Mouse (Mus musculus) CH12.LX (cell line): Measurements from ENCODE around the gene Plcb1. TPM values are rescaled to one million over a fixed set of nuclear protein-coding genes. Genes with fewer than 3 reads are reported as not detected.

ENCODE experiments used
- DNase-seq: peaks from one replicate; pipeline ENCODE4 v3.0.0-alpha.2; 2013; ENCODE audit errors: extremely low read depth
- H3K27ac ChIP-seq: 2 replicates; pipeline ENCODE4 v1.5.1; 2012; ENCODE audit warnings: low read depth, mild to moderate bottlenecking, control low read depth, moderate library complexity; ENCODE audit not compliant: insufficient read depth
- H3K27me3 ChIP-seq: replicated peaks from 2 replicates; pipeline ENCODE3; 2012; ENCODE audit warnings: inconsistent platforms
- H3K36me3 ChIP-seq, 2 experiments: replicated peaks in 1 of 2; 2 replicates each; pipeline versions ENCODE3 to v1.6.1; 2012; ENCODE audit warnings: inconsistent platforms in 1 of 2, low read length in 1 of 2, mild to moderate bottlenecking in 1 of 2, mixed read lengths in 1 of 2, moderate library complexity in 1 of 2; ENCODE audit not compliant: control insufficient read depth in 1 of 2, insufficient read depth in 1 of 2
- H3K4me1 ChIP-seq, 2 experiments: 2 replicates each; pipeline ENCODE4 v1.6.1; 2012; ENCODE audit warnings: inconsistent platforms in 1 of 2, moderate library complexity in 1 of 2; ENCODE audit not compliant: insufficient read depth in 2 of 2, control insufficient read depth in 1 of 2
- H3K4me2 ChIP-seq: 2 replicates; pipeline ENCODE4 v1.6.1; 2012; ENCODE audit warnings: low read depth, mild to moderate bottlenecking, control low read depth; ENCODE audit not compliant: poor library complexity, insufficient read depth, severe bottlenecking
- H3K4me3 ChIP-seq, 3 experiments: fragments of 150-350 bp in 1 of 3; sonication (generic) in 1 of 3; replicated peaks in 1 of 3; 2 replicates each; pipeline versions ENCODE3 to v1.5.1; 2011 to 2012; ENCODE audit warnings: low read depth in 2 of 3, low read length in 2 of 3, mild to moderate bottlenecking in 2 of 3, moderate library complexity in 2 of 3, control low read depth in 1 of 3, improper control_type of control experiment in 1 of 3, inconsistent platforms in 1 of 3, mixed read lengths in 1 of 3; ENCODE audit not compliant: poor library complexity in 1 of 3
- H3K79me2 ChIP-seq: replicated peaks from 2 replicates; pipeline ENCODE4 v1.6.1; 2012; ENCODE audit warnings: mild to moderate bottlenecking, moderate library complexity; ENCODE audit not compliant: control insufficient read depth, poor library complexity, insufficient read depth, severe bottlenecking; ENCODE audit errors: extremely low read depth
- H3K9ac ChIP-seq: 2 replicates; pipeline ENCODE4 v1.6.1; 2012; ENCODE audit warnings: low read depth, mild to moderate bottlenecking, control low read depth, moderate library complexity; ENCODE audit not compliant: insufficient read depth
- H3K9me3 ChIP-seq: replicated peaks from 2 replicates; pipeline ENCODE3; 2012; ENCODE audit warnings: low read length, inconsistent platforms, mixed read lengths
- CHD1 ChIP-seq: IDR thresholded peaks from 2 replicates; pipeline ENCODE4 v1.6.1; 2012; ENCODE audit warnings: low read depth, low read length, improper control_type of control experiment, inconsistent platforms
- CHD2 ChIP-seq: IDR thresholded peaks from 2 replicates; pipeline ENCODE4 v1.6.1; 2011; ENCODE audit warnings: low read length, improper control_type of control experiment
- CTCF ChIP-seq, 2 experiments: IDR thresholded peaks in 1 of 2; conservative IDR thresholded peaks in 1 of 2; 2 replicates each; pipeline ENCODE4 v1.5.1; 2011 to 2012; ENCODE audit warnings: low read depth in 2 of 2, low read length in 2 of 2, improper control_type of control experiment in 1 of 2, inconsistent platforms in 1 of 2, mild to moderate bottlenecking in 1 of 2, moderate library complexity in 1 of 2
- ELF1 ChIP-seq: IDR thresholded peaks from 2 replicates; pipeline ENCODE4 v1.6.1; 2014; ENCODE audit warnings: low read depth, mild to moderate bottlenecking, inconsistent platforms, low read length, improper control_type of control experiment
- EP300 ChIP-seq: IDR thresholded peaks from 2 replicates; pipeline ENCODE4 v1.6.1; 2011; ENCODE audit warnings: low read length, improper control_type of control experiment
- ETS1 ChIP-seq: conservative IDR thresholded peaks from 2 replicates; pipeline ENCODE4 v1.6.1; 2012; ENCODE audit warnings: low read depth, mild to moderate bottlenecking, inconsistent platforms, low read length, improper control_type of control experiment, moderate library complexity
- GABPA ChIP-seq: IDR thresholded peaks from 2 replicates; pipeline ENCODE4 v1.6.1; 2012; ENCODE audit warnings: low read depth, low read length, improper control_type of control experiment, inconsistent platforms; ENCODE audit not compliant: insufficient replicate concordance
- IRF4 ChIP-seq: IDR thresholded peaks from 2 replicates; pipeline ENCODE4 v1.6.1; 2014; ENCODE audit warnings: low read depth, mild to moderate bottlenecking, inconsistent platforms, low read length, improper control_type of control experiment
- JUN ChIP-seq: IDR thresholded peaks from 2 replicates; pipeline ENCODE4 v1.6.1; 2011; ENCODE audit warnings: low read depth, mild to moderate bottlenecking, low read length, improper control_type of control experiment, moderate library complexity; ENCODE audit not compliant: insufficient read depth
- MAFK ChIP-seq: IDR thresholded peaks from 2 replicates; pipeline ENCODE4 v1.6.1; 2011; ENCODE audit warnings: low read length, improper control_type of control experiment; ENCODE audit not compliant: insufficient replicate concordance
- MYC ChIP-seq: IDR thresholded peaks from 2 replicates; pipeline ENCODE4 v1.6.1; 2011; ENCODE audit warnings: low read depth, mild to moderate bottlenecking, improper control_type of control experiment, low read length
- NELFE ChIP-seq: IDR thresholded peaks from 2 replicates; pipeline ENCODE4 v1.6.1; 2011; ENCODE audit warnings: low read depth, low read length, improper control_type of control experiment
- NRF1 ChIP-seq: IDR thresholded peaks from 2 replicates; pipeline ENCODE4 v1.6.1; 2014; ENCODE audit warnings: low read depth, mild to moderate bottlenecking, inconsistent platforms, low read length, improper control_type of control experiment, moderate library complexity
- PAX5 ChIP-seq: IDR thresholded peaks from 2 replicates; pipeline ENCODE4 v1.6.1; 2012; ENCODE audit warnings: low read length, inconsistent platforms, mixed read lengths
- POLR2A ChIP-seq: IDR thresholded peaks from 2 replicates; pipeline ENCODE4 v1.6.1; 2011; ENCODE audit warnings: low read depth, mild to moderate bottlenecking, improper control_type of control experiment, low read length
- RCOR1 ChIP-seq: conservative IDR thresholded peaks from 2 replicates; pipeline ENCODE4 v1.6.1; 2012; ENCODE audit warnings: low read depth, mild to moderate bottlenecking, inconsistent platforms, low read length, improper control_type of control experiment
- SMC3 ChIP-seq: IDR thresholded peaks from 2 replicates; pipeline ENCODE4 v1.6.1; 2011; ENCODE audit warnings: low read depth, low read length, improper control_type of control experiment
- TBP ChIP-seq: conservative IDR thresholded peaks from 2 replicates; pipeline ENCODE4 v1.6.1; 2011; ENCODE audit warnings: low read depth, low read length, improper control_type of control experiment
- TCF12 ChIP-seq: IDR thresholded peaks from 2 replicates; pipeline ENCODE4 v1.6.1; 2014; ENCODE audit warnings: low read depth, mild to moderate bottlenecking, inconsistent platforms, low read length, improper control_type of control experiment
- UBTF ChIP-seq: IDR thresholded peaks from 2 replicates; pipeline ENCODE4 v1.6.1; 2012; ENCODE audit warnings: low read depth, mild to moderate bottlenecking, inconsistent platforms, low read length, improper control_type of control experiment, moderate library complexity
- USF1 ChIP-seq: IDR thresholded peaks from 2 replicates; pipeline ENCODE4 v1.6.1; 2014; ENCODE audit warnings: low read depth, mild to moderate bottlenecking, inconsistent platforms, low read length, improper control_type of control experiment
- USF2 ChIP-seq: conservative IDR thresholded peaks from 2 replicates; pipeline ENCODE4 v1.6.1; 2011; ENCODE audit warnings: low read depth, low read length, improper control_type of control experiment
- ZC3H11A ChIP-seq: IDR thresholded peaks from 2 replicates; pipeline ENCODE4 v1.6.1; 2012; ENCODE audit warnings: low read depth, mild to moderate bottlenecking, inconsistent platforms, low read length, improper control_type of control experiment
- ZKSCAN1 ChIP-seq: IDR thresholded peaks from 2 replicates; pipeline ENCODE4 v1.6.1; 2012; ENCODE audit warnings: low read depth, inconsistent platforms, low read length, improper control_type of control experiment, borderline replicate concordance
- ZMIZ1 ChIP-seq: IDR thresholded peaks from 2 replicates; pipeline ENCODE4 v1.6.1; 2012; ENCODE audit warnings: low read depth, mild to moderate bottlenecking, inconsistent platforms, low read length, improper control_type of control experiment
- dilution Hi-C: fragments of 300-500 bp; cut with MboI; formaldehyde crosslinking; loops from 2 replicates; pipeline ENCODE4 v1.14.3; 2020; ENCODE audit warnings: low sequenced_read_pairs; ENCODE audit not compliant: extremely low pct_unique_long_range_greater_than_20kb, extremely low pct_ligation_motif_present
- in situ Hi-C: fragments of 300-500 bp; cut with MboI; formaldehyde crosslinking; loops from 3 replicates; pipeline ENCODE4 v1.14.3; 2019; ENCODE audit warnings: low sequenced_read_pairs, low pct_ligation_motif_present, low pct_unique_long_range_greater_than_20kb, mixed read lengths
- polyA plus RNA-seq: library from polyadenylated mRNA; unstranded; fragments of >175 nt; gene quantifications from 2 replicates; pipeline ENCODE4 v1.2.1, GENCODE M21; 2012; ENCODE audit warnings: low read depth; ENCODE audit not compliant: insufficient read length
- total RNA-seq, 2 experiments: library from RNA; depleted of rRNA; stranded (reverse); fragments of 300-350 nt in 1 of 2; fragments of >200 nt in 1 of 2; gene quantifications; 2 replicates each; pipeline ENCODE4 v1.2.3; 2012 to 2014

The Plcb1 gene
- total and polyA plus RNA-seq, 3 experiments: not detected

GRCm38 (mm10) chr2:135278506-135278905 is 492.6 kb downstream of the Plcb1 start:
- dilution Hi-C loops (no loop called here), in situ Hi-C loops (no loop called here)
- DNase-seq: no peak
- Histone ChIP-seq H3K79me2 (no peaks in the 10 kb centered on the region), H3K4me3 (no peak overlapping the region), H3K9ac (no peak overlapping the region), H3K4me1 (no peaks in the 10 kb centered on the region), H3K27me3 (no peaks in the 10 kb centered on the region), H3K4me2 (no peak overlapping the region), H3K9me3 (peaks cover 74% of the 10 kb centered on the region), H3K36me3 (no peaks in the 10 kb centered on the region), H3K27ac (no peak overlapping the region)
- no peak for TF ChIP-seq ZC3H11A
- no peak for TF ChIP-seq ETS1
- TF ChIP-seq CHD1: no peak
- no peak for TF ChIP-seq ZKSCAN1
- no peak for TF ChIP-seq RCOR1
- TF ChIP-seq POLR2A: no peak
- TF ChIP-seq PAX5: no peak
- TF ChIP-seq ELF1: no peak
- TF ChIP-seq TBP: no peak
- TF ChIP-seq TCF12: no peak
- no peak for TF ChIP-seq MYC
- no peak for TF ChIP-seq GABPA
- TF ChIP-seq USF2: no peak
- no peak for TF ChIP-seq CHD2

DNA sequence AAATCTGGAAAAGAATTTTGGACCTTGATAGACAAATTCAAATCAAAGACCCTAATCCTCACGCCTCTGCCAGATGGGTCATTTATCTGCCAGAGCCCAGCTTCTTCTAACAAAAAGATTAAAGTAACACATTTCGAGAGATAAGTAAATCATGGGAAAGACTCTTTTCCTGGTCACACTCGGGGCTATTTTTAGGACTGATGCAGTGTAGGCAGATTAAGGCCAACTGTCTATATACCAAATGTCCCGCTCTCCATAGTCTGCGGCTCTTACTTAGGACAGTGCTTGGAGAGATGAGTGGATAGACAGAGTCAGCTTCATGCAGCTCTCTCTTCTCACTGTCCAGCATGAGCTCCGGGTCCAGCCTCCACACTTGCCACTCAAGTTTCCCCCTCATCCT is 493.2 kb downstream of the Plcb1 start:
- no peak overlapping the region for H3K27ac ChIP-seq
- TF ChIP-seq USF1 (no peak), NELFE (no peak), CTCF (conservative IDR thresholded peaks at IDR 0.05 in 1 of 2, IDR thresholded peaks at IDR 0.05 in 1 of 2; ENCODE audit: low read depth in 2 of 2, low read length in 2 of 2) (no peak), POLR2A (no peak), ZMIZ1 (no peak), MYC (no peak), JUN (no peak), CHD1 (no peak), MAFK (no peak), ETS1 (no peak), NRF1 (no peak), IRF4 (no peak), TCF12 (no peak), EP300 (no peak), SMC3 (no peak), UBTF (no peak)
- TF ChIP-seq, all 38 proteins: peak for 0
- dilution Hi-C loops (no loop called here), in situ Hi-C loops (no loop called here)
- H3K27me3 ChIP-seq: no peaks in the 10 kb centered on the region
- H3K9me3 ChIP-seq: peaks cover 72% of the 10 kb centered on the region
- DNase-seq: no peak
- H3K4me3 ChIP-seq: no peak overlapping the region
- H3K9ac ChIP-seq: no peak overlapping the region
- no peaks in the 10 kb centered on the region for H3K36me3 ChIP-seq
- no peaks in the 10 kb centered on the region for H3K79me2 ChIP-seq
- no peaks in the 10 kb centered on the region for H3K4me1 ChIP-seq
- H3K4me2 ChIP-seq: no peak overlapping the region
